Mouse (Mus musculus): ENCODE measurements around the gene Frmd4a. TPM values are rescaled to one million over a fixed set of nuclear protein-coding genes. Genes with fewer than 3 reads are reported as not detected.
"Not testable (repeated sequence)": the region's sequence is repeated elsewhere in the genome, so short reads cannot be mapped to it uniquely, and the experiment has no call there.

Gene Frmd4a
- polyA plus RNA-seq, 1 experiment from 2014 or later = 64.3 TPM

- no peak overlapping the region for H3K27ac ChIP-seq
- DNase-seq (ENCODE audit: low spot score) = no peak
- no peaks in the 10 kb centered on the region for H3K9me3 ChIP-seq (replicated peaks)
- 85% methylated on average over 33 of the region's 33 CpGs for WGBS
- peaks cover 39% of the 10 kb centered on the region for H3K4me1 ChIP-seq
- H3K36me3 ChIP-seq = peaks cover 100% of the 10 kb centered on the region
- no peak overlapping the region for H3K4me3 ChIP-seq
- H3K27me3 ChIP-seq (ENCODE audit: low read depth, poor library complexity, severe bottlenecking) = no peaks in the 10 kb centered on the region
Observed at GRCm38 (mm10) chr2:4603361-4603945, 585.9 kb downstream of the Frmd4a start.

DNA sequence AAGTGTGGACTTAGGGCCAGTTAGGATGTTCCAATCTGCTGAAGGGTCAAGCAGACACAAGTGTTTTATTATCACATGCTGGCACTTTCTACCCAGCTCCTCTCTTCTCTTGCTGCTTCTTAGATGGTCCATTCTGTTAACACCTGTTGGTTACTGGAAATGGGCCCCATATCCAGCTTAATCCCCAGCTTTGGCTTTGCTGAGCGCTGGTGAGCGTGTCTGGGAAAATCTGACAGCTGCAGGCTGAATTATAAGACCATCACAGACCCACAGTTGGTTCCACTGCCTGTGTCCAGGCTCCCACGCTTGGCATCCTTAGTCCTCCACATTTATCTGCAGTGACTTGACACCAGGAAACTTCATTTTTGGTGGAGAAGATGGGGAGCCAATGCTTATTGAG is 589.0 kb downstream of the Frmd4a start:
- H3K4me3 ChIP-seq = no peak overlapping the region
- H3K4me1 ChIP-seq = peaks cover 14% of the 10 kb centered on the region
- WGBS = 95% methylated on average over 3 of the region's 3 CpGs
- H3K27me3 ChIP-seq (ENCODE audit: low read depth, poor library complexity, severe bottlenecking) = no peaks in the 10 kb centered on the region
- H3K9me3 ChIP-seq (replicated peaks) = no peaks in the 10 kb centered on the region
- peaks cover 100% of the 10 kb centered on the region for H3K36me3 ChIP-seq
- no peak for DNase-seq (ENCODE audit: low spot score)
- H3K27ac ChIP-seq = no peak overlapping the region

DNA sequence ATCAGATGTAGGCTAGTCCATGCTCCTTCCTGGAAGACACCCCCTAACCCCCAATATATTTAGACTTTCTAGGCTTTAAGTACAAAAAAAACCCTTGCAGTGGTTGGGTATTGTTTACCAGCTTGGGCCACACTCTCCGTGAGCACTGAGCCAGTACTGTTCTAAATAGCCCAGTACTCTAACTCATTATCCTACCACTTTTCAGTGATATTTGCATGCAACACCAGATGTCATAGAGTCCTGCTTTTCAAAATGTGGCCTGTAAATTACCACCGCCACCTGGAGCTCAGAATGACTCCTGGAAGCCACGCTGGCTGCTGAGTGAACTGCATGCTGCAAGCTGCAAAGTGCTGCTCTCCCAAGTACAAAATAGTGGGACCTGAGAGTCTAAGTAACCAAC is 590.7 kb downstream of the Frmd4a start:
- DNase-seq (ENCODE audit: low spot score) = no peak
- WGBS = 84% methylated on average over 3 of the region's 3 CpGs
- H3K4me1 ChIP-seq = peaks cover 8% of the 10 kb centered on the region
- peak overlapping the region; percentile 11 for H3K27ac ChIP-seq
- H3K4me3 ChIP-seq = no peak overlapping the region
- no peaks in the 10 kb centered on the region for H3K9me3 ChIP-seq (replicated peaks)
- peaks cover 100% of the 10 kb centered on the region for H3K36me3 ChIP-seq
- no peaks in the 10 kb centered on the region for H3K27me3 ChIP-seq (ENCODE audit: low read depth, poor library complexity, severe bottlenecking)

DNA sequence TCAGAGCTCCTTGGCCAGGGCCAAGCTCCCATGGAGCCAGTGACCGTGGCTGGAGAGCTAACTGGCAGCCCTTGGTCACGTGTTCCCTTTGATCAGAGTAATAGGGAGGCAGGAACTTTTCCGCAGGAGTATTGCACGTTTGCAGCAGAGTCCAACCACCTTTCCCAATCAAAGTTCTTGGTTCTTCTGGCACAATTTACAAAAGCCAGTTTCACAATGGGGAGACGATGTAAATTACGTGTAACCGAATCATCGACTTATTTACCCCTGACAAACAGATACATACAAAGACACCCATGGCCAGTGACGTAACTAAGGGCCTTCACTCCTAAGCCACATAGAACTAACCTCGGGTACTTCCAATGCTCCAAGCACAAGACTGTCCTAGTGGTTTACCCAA is 591.9 kb downstream of the Frmd4a start:
- Histone ChIP-seq H3K4me1 (peaks cover 5% of the 10 kb centered on the region; the same call in 1 of the 2 replicates), H3K27me3 (ENCODE audit: low read depth, poor library complexity, severe bottlenecking) (no peaks in the 10 kb centered on the region), H3K4me3 (no peak overlapping the region), H3K36me3 (peaks cover 98% of the 10 kb centered on the region), H3K27ac (no peak overlapping the region), H3K9me3 (replicated peaks) (no peaks in the 10 kb centered on the region)
- 81% methylated on average over 10 of the region's 10 CpGs for WGBS
- DNase-seq (ENCODE audit: low spot score) = no peak

DNA sequence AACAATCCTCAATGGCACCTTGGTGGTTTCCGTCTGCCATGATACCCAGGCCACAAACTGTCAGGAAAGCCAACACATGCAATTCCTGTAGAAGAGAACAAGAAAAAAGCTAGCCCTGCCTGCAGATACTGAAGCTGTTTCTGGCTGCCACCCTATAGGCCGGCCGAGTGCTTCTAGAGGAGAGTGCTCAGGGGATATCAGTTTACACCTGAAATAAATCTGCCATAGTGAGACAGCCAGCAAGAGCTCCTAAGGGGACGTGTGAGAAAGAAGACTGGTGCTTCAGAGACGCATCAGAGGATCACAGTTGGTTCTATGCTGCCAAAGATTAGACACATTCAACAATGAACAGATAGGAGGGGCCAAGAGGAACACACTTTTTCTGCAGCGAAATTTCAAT is 593.8 kb downstream of the Frmd4a start:
- Histone ChIP-seq H3K36me3 (peaks cover 90% of the 10 kb centered on the region), H3K27me3 (ENCODE audit: low read depth, poor library complexity, severe bottlenecking) (no peaks in the 10 kb centered on the region), H3K27ac (no peak overlapping the region), H3K4me1 (peaks cover 5% of the 10 kb centered on the region; the same call in 1 of the 2 replicates), H3K9me3 (replicated peaks) (no peaks in the 10 kb centered on the region), H3K4me3 (no peak overlapping the region)
- no peak for DNase-seq (ENCODE audit: low spot score)
- WGBS = 54% methylated on average over 6 of the region's 6 CpGs

- Histone ChIP-seq H3K36me3 (peaks cover 86% of the 10 kb centered on the region), H3K27me3 (ENCODE audit: low read depth, poor library complexity, severe bottlenecking) (no peaks in the 10 kb centered on the region), H3K9me3 (replicated peaks) (no peaks in the 10 kb centered on the region), H3K4me1 (peaks cover 5% of the 10 kb centered on the region; the same call in 1 of the 2 replicates), H3K4me3 (no peak overlapping the region), H3K27ac (no peak overlapping the region)
- DNase-seq (ENCODE audit: low spot score) = no peak
- WGBS = 89% methylated on average over 10 of the region's 10 CpGs
Observed at GRCm38 (mm10) chr2:4611704-4612103, 594.2 kb downstream of the Frmd4a start.

- not testable (repeated sequence) for H3K9me3 ChIP-seq (replicated peaks); DNase-seq (ENCODE audit: low spot score); H3K4me3 ChIP-seq; H3K27ac ChIP-seq; H3K4me1 ChIP-seq; H3K27me3 ChIP-seq (ENCODE audit: low read depth, poor library complexity, severe bottlenecking)
- WGBS = 66% methylated on average over 6 of the region's 6 CpGs
- peaks cover 59% of the 10 kb centered on the region for H3K36me3 ChIP-seq
Observed at GRCm38 (mm10) chr2:4614276-4614929, 596.9 kb downstream of the Frmd4a start.

DNA sequence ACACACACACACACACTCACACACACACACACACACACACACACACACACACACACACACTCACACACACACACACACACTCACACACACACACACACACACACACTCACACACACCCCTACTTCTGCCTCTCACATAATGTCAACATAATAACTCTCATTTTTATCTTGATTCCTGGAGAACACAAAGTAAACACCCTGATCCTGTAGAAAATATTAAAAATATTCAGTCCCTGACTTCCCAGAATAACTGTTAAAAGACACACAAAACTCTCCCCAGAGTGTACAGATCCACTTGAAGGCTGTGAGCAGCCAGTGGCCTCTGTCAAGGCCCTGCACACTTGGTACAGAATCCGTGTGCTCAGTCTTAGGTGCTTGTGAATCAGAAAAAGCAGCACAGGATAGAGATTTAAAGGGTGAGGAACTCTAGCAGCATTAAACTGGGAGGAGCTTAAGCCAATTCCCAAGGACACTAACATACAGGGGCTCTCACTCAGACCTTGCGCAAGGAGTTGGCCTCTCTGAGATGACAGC is 597.6 kb downstream of the Frmd4a start:
- H3K4me3 ChIP-seq = no peak overlapping the region
- peaks cover 6% of the 10 kb centered on the region for H3K4me1 ChIP-seq
- no peak for DNase-seq (ENCODE audit: low spot score)
- no peaks in the 10 kb centered on the region for H3K9me3 ChIP-seq (replicated peaks)
- 95% methylated on average over 2 of the region's 2 CpGs for WGBS
- peaks cover 52% of the 10 kb centered on the region for H3K36me3 ChIP-seq
- H3K27ac ChIP-seq = no peak overlapping the region
- H3K27me3 ChIP-seq (ENCODE audit: low read depth, poor library complexity, severe bottlenecking) = no peaks in the 10 kb centered on the region

GRCm38 (mm10) chr2:4616995-4617394 is 599.5 kb downstream of the Frmd4a start:
- H3K36me3 ChIP-seq = peaks cover 33% of the 10 kb centered on the region
- H3K4me3 ChIP-seq = no peak overlapping the region
- no peaks in the 10 kb centered on the region for H3K27me3 ChIP-seq (ENCODE audit: low read depth, poor library complexity, severe bottlenecking)
- no peak overlapping the region for H3K27ac ChIP-seq
- 89% methylated on average over 4 of the region's 4 CpGs for WGBS
- H3K4me1 ChIP-seq = peaks cover 23% of the 10 kb centered on the region
- no peaks in the 10 kb centered on the region for H3K9me3 ChIP-seq (replicated peaks)
- DNase-seq (ENCODE audit: low spot score) = no peak

DNA sequence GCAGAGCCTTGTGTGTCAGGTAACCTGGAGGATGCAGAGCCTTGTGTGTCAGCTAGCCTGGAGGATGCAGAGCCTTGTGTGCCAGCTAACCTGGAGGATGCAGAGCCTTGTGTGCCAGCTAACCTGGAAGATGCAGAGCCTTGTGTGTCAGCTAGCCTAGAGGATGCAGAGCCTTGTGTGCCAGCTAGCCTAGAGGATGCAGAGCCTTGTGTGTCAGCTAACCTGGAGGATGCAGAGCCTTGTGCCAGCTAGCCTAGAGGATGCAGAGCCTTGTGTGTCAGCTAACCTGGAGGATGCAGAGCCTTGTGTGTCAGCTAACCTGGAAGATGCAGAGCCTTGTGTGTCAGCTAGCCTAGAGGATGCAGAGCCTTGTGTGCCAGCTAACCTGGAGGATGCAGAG is 601.6 kb downstream of the Frmd4a start:
- not testable (repeated sequence) for H3K27ac ChIP-seq; DNase-seq (ENCODE audit: low spot score); H3K9me3 ChIP-seq (replicated peaks); H3K27me3 ChIP-seq (ENCODE audit: low read depth, poor library complexity, severe bottlenecking); H3K4me3 ChIP-seq
- peaks cover 23% of the 10 kb centered on the region for H3K4me1 ChIP-seq
- peaks cover 32% of the 10 kb centered on the region for H3K36me3 ChIP-seq

GRCm38 (mm10) chr2:4619893-4620593 is 602.5 kb downstream of the Frmd4a start:
- Histone ChIP-seq H3K27me3 (ENCODE audit: low read depth, poor library complexity, severe bottlenecking) (no peaks in the 10 kb centered on the region), H3K4me3 (no peak overlapping the region), H3K4me1 (peaks cover 23% of the 10 kb centered on the region), H3K9me3 (replicated peaks) (no peaks in the 10 kb centered on the region), H3K36me3 (peaks cover 33% of the 10 kb centered on the region), H3K27ac (peak overlapping the region; percentile 22; the same call in 1 of the 2 replicates)
- 63% methylated on average over 6 of the region's 6 CpGs for WGBS
- DNase-seq (ENCODE audit: low spot score) = no peak

DNA sequence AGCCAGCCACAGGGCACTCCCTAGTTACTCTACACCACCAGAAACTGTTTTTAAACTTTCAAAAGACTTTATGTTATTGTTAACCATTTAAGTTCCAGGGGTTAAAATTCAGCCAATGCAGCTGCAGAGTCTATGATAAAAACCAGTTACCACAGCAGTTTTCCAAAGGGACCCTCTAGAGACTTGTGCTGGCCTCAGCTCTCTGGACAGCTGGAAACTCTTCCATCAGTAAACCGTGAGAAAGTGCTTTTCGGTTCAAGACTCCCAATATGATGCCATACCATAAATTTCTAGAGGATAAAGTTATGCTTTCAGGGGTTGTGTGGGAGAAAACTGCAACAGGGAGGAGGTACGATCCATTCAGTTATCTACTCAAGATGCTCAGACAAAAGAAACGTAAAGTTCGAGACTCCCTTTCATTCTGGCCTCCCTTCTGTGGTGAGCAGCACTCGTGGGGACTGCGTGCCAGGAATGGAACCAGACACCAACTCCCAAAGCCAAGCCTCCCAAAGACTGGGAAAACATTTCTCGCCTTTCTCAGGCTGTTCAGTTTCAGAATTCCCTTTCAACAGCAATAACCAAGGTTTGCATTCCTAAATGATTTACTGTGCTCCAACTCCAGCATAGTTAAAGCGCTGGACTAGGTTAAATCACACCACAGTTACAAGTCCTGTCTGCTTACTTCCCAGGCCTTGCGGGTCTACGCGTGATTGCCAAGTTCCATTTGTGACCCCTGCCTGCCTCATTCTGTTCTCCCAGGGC is 603.3 kb downstream of the Frmd4a start:
- Histone ChIP-seq H3K27ac (peak overlapping the region; percentile 22), H3K4me1 (peaks cover 23% of the 10 kb centered on the region), H3K36me3 (peaks cover 27% of the 10 kb centered on the region), H3K9me3 (replicated peaks) (no peaks in the 10 kb centered on the region), H3K27me3 (ENCODE audit: low read depth, poor library complexity, severe bottlenecking) (no peaks in the 10 kb centered on the region), H3K4me3 (no peak overlapping the region)
- 76% methylated on average over 12 of the region's 12 CpGs for WGBS
- no peak for DNase-seq (ENCODE audit: low spot score)

Measured in limb, embryonic 10.5 days (tissue).